In genomic region chr5:134867320-134868144, GRCm38 (mm10) we compare ENCODE assay signal across 15 mouse cellular contexts. TPM values are rescaled to one million over a fixed set of nuclear protein-coding genes. Genes with fewer than 3 reads are reported as not detected.
DNase-seq lines count a peak whose midpoint lies in the region; ATAC-seq lines count a peak whose summit lies in the region.
"Had no signal": no experiment of that assay in that cellular context is flagged by ENCODE, and none has a peak within 500 bp of the region (broad histone marks: within the 10 kb centered on the region; RNA-seq: fewer than 3 reads in every experiment).

No protein-coding gene starts in this region.

- no peaks in the 10 kb centered on the region for H3K36me3 ChIP-seq in hindbrain, embryonic 11.5 days (ENCODE audit: control insufficient read depth, insufficient read depth, low read length)
- no peaks in the 10 kb centered on the region for H3K36me3 ChIP-seq in hindbrain, embryonic 14.5 days (replicated peaks; ENCODE audit: control insufficient read depth, insufficient read depth)
- no peaks in the 10 kb centered on the region for H3K36me3 ChIP-seq in midbrain, embryonic 14.5 days (ENCODE audit: control insufficient read depth, insufficient read depth, low read length)

- no peak overlapping the region for H3K9ac ChIP-seq in hindbrain, embryonic 11.5 days (ENCODE audit: low read depth, low read length)
- H3K9ac ChIP-seq in hindbrain, embryonic 14.5 days = no peak overlapping the region
- H3K9ac ChIP-seq in midbrain, embryonic 14.5 days (replicated peaks; ENCODE audit: low read length) = no peak overlapping the region

- H3K27ac ChIP-seq in hindbrain, embryonic 11.5 days (ENCODE audit: low read depth, low read length) = no peak overlapping the region
- H3K27ac ChIP-seq in hindbrain, embryonic 14.5 days = no peak overlapping the region
- no peak overlapping the region for H3K27ac ChIP-seq in midbrain, embryonic 14.5 days (replicated peaks; ENCODE audit: low read depth, low read length)

- H3K4me2 ChIP-seq in hindbrain, embryonic 11.5 days (replicated peaks; ENCODE audit: low read depth, low read length) = no peak overlapping the region
- H3K4me2 ChIP-seq in hindbrain, embryonic 14.5 days (replicated peaks) = no peak overlapping the region
- no peak overlapping the region for H3K4me2 ChIP-seq in midbrain, embryonic 14.5 days (ENCODE audit: low read length)

- ATAC-seq in hindbrain, embryonic 11.5 days (ENCODE audit: low FRiP score) = no peak
- ATAC-seq in hindbrain, embryonic 14.5 days (ENCODE audit: low FRiP score) = no peak
- no peak for ATAC-seq in erythroblast, adult 5-6 weeks (replicated peaks; ENCODE audit: low FRiP score, poor library complexity, severe bottlenecking)
- ATAC-seq in midbrain, embryonic 14.5 days (ENCODE audit: low FRiP score, low TSS enrichment) = no peak

- 58% methylated on average over 18 of the region's 18 CpGs for WGBS in hindbrain, embryonic 11.5 days
- 66% methylated on average over 18 of the region's 18 CpGs for WGBS in hindbrain, embryonic 14.5 days
- WGBS in midbrain, embryonic 14.5 days = 69% methylated on average over 18 of the region's 18 CpGs

- H3K4me1 ChIP-seq in hindbrain, embryonic 11.5 days (replicated peaks; ENCODE audit: control insufficient read depth, insufficient read depth, low read length) = peaks cover 2% of the 10 kb centered on the region
- no peaks in the 10 kb centered on the region for H3K4me1 ChIP-seq in hindbrain, embryonic 14.5 days (replicated peaks; ENCODE audit: control insufficient read depth, insufficient read depth, low read length)
- H3K4me1 ChIP-seq in midbrain, embryonic 14.5 days (ENCODE audit: control insufficient read depth, insufficient read depth, low read length) = no peaks in the 10 kb centered on the region

- no peak overlapping the region for H3K4me3 ChIP-seq in hindbrain, embryonic 11.5 days (ENCODE audit: low read depth, low read length)
- H3K4me3 ChIP-seq in hindbrain, embryonic 14.5 days (replicated peaks; ENCODE audit: low read length) = no peak overlapping the region
- no peak overlapping the region for H3K4me3 ChIP-seq in midbrain, embryonic 14.5 days (replicated peaks; ENCODE audit: low read depth, low read length)

- peak; percentile 47 for DNase-seq in hindbrain, embryonic 11.5 days (ENCODE audit: low spot score)
- DNase-seq in hindbrain, embryonic 14.5 days (ENCODE audit: low spot score) = no peak
- peak; percentile 89 for DNase-seq in NIH3T3 (ENCODE audit: low read depth)
- peak; percentile 58 for DNase-seq in embryo, embryonic 10 days (ENCODE audit: low spot score)
- peak; percentile 42 to 54 for DNase-seq in kidney, postnatal 4 days
- DNase-seq in midbrain, embryonic 14.5 days = no peak
- DNase-seq: adrenal gland, postnatal 36 days had no signal

- no peaks in the 10 kb centered on the region for H3K9me3 ChIP-seq in hindbrain, embryonic 11.5 days (ENCODE audit: control insufficient read depth, low read length)
- H3K9me3 ChIP-seq in hindbrain, embryonic 14.5 days (ENCODE audit: control insufficient read depth, low read length) = no peaks in the 10 kb centered on the region
- no peaks in the 10 kb centered on the region for H3K9me3 ChIP-seq in midbrain, embryonic 14.5 days (ENCODE audit: control insufficient read depth, low read length)

- no peaks in the 10 kb centered on the region for H3K27me3 ChIP-seq in hindbrain, embryonic 11.5 days (ENCODE audit: control insufficient read depth, insufficient read depth, low read length)
- H3K27me3 ChIP-seq in hindbrain, embryonic 14.5 days (ENCODE audit: control insufficient read depth, insufficient read depth, low read length) = no peaks in the 10 kb centered on the region
- H3K27me3 ChIP-seq in midbrain, embryonic 14.5 days (ENCODE audit: control insufficient read depth, insufficient read depth, low read length) = no peaks in the 10 kb centered on the region

RNA-seq across cellular contexts. Expression of gene Tmem270, which starts 39.0 kb away (rescaled TPM):
- polyA plus RNA-seq in hindbrain, embryonic 11.5 days (2014; fragmentation: Nextera tagmentation; extraction: Ambion mirVana) = not detected in 2 replicates
- not detected in 2 replicates for polyA plus RNA-seq in hindbrain, embryonic 14.5 days (2014; fragmentation: Nextera tagmentation; extraction: Ambion mirVana)
- 0.96 TPM in 1 of 2 replicates, not detected in the other for total RNA-seq in erythroblast, adult 5-6 weeks (2015; ENCODE audit: low replicate concordance)
- not detected in 2 replicates for total RNA-seq in erythroblast, adult 5-6 weeks (2017; ENCODE audit: low replicate concordance)
- polyA plus RNA-seq in midbrain, embryonic 14.5 days (2014; fragmentation: Nextera tagmentation; extraction: Ambion mirVana) = not detected in 2 replicates
- total RNA-seq: adrenal gland, postnatal 36 days; gastrocnemius, postnatal 4 days; left cerebral cortex, adult 8-10 months; megakaryocyte-erythroid progenitor cell, adult 5-6 weeks; MEL had no signal
- polyA plus RNA-seq: cortical plate, adult 2 months; spleen, adult 2 months; urinary bladder, adult 2 months had no signal

RNA-seq across cellular contexts. Expression of gene Cldn13, which starts 47.8 kb away (rescaled TPM):
- 3.1 and 4.1 TPM in 2 replicates for polyA plus RNA-seq in hindbrain, embryonic 11.5 days (2014; fragmentation: Nextera tagmentation; extraction: Ambion mirVana)
- 0.50 TPM in 1 of 2 replicates, not detected in the other for polyA plus RNA-seq in hindbrain, embryonic 14.5 days (2014; fragmentation: Nextera tagmentation; extraction: Ambion mirVana)
- total RNA-seq in erythroblast, adult 5-6 weeks (2015; ENCODE audit: low replicate concordance) = 411 and 506 TPM in 2 replicates
- total RNA-seq in erythroblast, adult 5-6 weeks (2017; ENCODE audit: low replicate concordance) = 369 and 379 TPM in 2 replicates
- polyA plus RNA-seq in midbrain, embryonic 14.5 days (2014; fragmentation: Nextera tagmentation; extraction: Ambion mirVana) = not detected in 2 replicates
- total RNA-seq: adrenal gland, postnatal 36 days; gastrocnemius, postnatal 4 days; left cerebral cortex, adult 8-10 months had no signal
- polyA plus RNA-seq: cortical plate, adult 2 months; urinary bladder, adult 2 months had no signal

Comparison
In these comparisons a context has a peak if more than half of its experiments do, and no peak if none do; other contexts are left out.
1. DNase-seq: peak in hindbrain, embryonic 11.5 days (single experiment), NIH3T3 (single experiment), embryo, embryonic 10 days (single experiment) and kidney, postnatal 4 days (2 of 2); none in hindbrain, embryonic 14.5 days (single experiment) and midbrain, embryonic 14.5 days (single experiment).